Mouse (Mus musculus): ENCODE results near the gene Nt5c. TPM values are rescaled to one million over a fixed set of nuclear protein-coding genes. Genes with fewer than 3 reads are reported as not detected.
"Not testable (repeated sequence)": the region's sequence is repeated elsewhere in the genome, so short reads cannot be mapped to it uniquely, and the experiment has no call there.

The Nt5c gene
- 81.6 and 83.8 TPM in 2 replicates for polyA plus RNA-seq (2016; fragmentation: Nextera tagmentation; extraction: Ambion mirVana)

DNA sequence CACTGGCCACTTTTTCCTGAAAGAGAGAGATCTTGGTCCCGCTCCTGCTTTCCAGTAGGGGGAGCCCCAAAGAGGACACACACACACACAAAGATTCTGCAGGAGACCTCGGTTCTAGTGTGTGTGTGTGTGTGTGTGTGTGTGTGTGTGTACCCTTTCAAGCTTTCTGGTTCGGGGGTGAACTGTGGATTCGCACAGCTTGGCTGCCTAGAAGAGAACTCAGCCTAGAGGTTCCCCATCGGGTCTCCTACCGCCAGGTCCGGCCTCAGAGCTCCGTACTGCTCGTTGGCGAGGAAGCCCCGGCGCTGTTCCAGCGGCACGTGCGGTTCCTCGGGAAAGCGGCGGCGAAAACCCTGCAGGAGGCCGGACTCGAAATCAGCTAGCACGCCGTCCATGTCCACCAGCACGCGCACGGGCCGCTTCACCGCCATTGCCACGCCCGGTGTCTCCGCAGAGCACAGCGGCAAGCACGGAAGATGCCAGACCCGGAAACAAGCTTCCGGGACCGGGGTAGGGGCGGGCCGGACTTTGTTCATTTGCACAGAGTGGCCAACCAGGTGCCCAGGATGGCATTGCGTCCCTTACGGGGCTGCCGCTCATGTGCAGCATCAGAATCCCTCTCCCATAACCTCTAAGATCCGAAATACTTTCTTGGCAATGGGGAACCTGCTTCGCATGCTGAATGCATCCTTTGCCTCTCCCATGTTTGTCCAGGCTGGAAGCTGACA, at the start of gene Nt5c:
Gene Nt5c, minus strand, starts transcription at position 507 of the 728 bp plus-strand sequence.
- Histone ChIP-seq H3K36me3 (0 out of 2 replicates have a peak, but pooled peaks cover 13% of the 10 kb centered on the region), H3K27ac (replicated peaks) (peak within 1 kb of the TSS; percentile 80), H3K27me3 (peaks cover 13% of the 10 kb centered on the region), H3K9me3 (no peaks in the 10 kb centered on the region), H3K4me3 (peak within 1 kb of the TSS; percentile 71), H3K4me1 (peaks cover 21% of the 10 kb centered on the region), H3K9ac (replicated peaks) (peak within 1 kb of the TSS; percentile 70), H3K4me2 (replicated peaks) (peak within 1 kb of the TSS; percentile 78)
- peak; percentile 84 for ATAC-seq (ENCODE audit: low FRiP score, low read depth)
- WGBS, result under 1% methylated on average over 43 of the region's 43 CpGs

DNA sequence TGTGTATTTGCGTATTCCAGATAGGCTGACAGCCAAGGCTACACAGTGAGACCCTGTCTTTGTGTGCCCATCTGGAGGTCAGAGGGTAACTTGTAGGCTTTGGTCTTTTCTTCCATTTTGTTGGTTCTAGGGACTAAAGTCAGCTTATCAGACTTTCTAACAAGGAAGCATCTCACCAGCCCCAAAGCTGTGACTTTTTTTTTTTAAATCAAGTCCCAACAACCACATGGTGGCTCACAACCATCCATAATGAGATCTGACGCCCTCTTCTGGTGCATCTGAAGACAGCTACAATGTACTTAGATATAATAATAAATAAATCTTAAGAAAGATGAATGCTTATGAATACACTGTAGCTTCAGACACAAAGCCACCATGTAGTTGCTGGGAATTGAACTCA, 46.4 kb upstream of the Nt5c start:
- Histone ChIP-seq H3K9ac (replicated peaks) (no peak overlapping the region), H3K27ac (replicated peaks) (no peak overlapping the region), H3K27me3 (peaks cover 6% of the 10 kb centered on the region; the same call in 1 of the 2 replicates), H3K4me3 (no peak overlapping the region), H3K36me3 (peaks cover 6% of the 10 kb centered on the region), H3K4me1 (peaks cover 15% of the 10 kb centered on the region), H3K4me2 (replicated peaks) (no peak overlapping the region), H3K9me3 (no peaks in the 10 kb centered on the region)
- no peak for ATAC-seq (ENCODE audit: low FRiP score, low read depth)
- WGBS, result 44% methylated on average over 2 of the region's 2 CpGs

DNA sequence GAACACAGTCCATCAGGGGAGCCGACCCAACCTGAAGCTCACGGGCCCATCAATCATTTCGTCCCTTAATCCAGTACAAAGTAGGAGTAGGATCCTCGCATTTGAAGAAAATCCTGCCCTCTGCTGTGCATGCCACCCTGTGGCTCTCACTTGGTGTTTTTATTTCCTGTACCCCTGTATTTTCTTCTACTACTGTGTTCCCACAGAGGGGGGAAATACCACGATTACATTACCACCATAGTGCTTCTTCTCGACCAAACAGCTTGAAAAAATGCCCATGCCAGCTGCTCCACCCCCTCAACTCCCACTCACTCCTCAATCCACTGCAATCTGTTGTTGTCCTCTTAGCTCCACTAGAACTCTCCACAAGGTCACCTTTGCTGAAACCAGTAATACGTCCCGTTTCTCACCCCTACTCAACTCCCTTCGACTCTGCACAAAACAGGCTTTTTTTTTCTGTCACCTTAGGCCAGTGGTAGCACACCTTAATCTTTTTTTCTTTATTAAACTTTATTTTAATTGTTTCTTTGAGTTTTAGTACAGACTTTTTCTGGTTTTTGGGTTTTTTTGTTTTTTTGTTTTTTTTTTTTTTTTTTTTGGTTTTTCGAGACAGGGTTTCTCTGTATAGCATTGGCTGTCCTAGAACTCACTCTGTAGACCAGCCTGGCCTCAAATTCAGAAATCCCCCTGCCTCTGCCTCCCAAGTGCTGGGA, 45.4 kb upstream of the Nt5c start:
- H3K4me2 ChIP-seq (replicated peaks), result peak overlapping the region; percentile 69
- ATAC-seq (ENCODE audit: low FRiP score, low read depth), result no peak; the same call in 1 of the 2 replicates
- peaks cover 17% of the 10 kb centered on the region for H3K4me1 ChIP-seq
- H3K27ac ChIP-seq (replicated peaks), result peak overlapping the region; percentile 100
- H3K36me3 ChIP-seq, result peaks cover 16% of the 10 kb centered on the region
- WGBS, result 90% methylated on average over 10 of the region's 10 CpGs
- no peaks in the 10 kb centered on the region for H3K9me3 ChIP-seq
- peak overlapping the region; percentile 77 for H3K4me3 ChIP-seq
- peaks cover 1% of the 10 kb centered on the region; the same call in 1 of the 2 replicates for H3K27me3 ChIP-seq
- H3K9ac ChIP-seq (replicated peaks), result no peak overlapping the region

DNA sequence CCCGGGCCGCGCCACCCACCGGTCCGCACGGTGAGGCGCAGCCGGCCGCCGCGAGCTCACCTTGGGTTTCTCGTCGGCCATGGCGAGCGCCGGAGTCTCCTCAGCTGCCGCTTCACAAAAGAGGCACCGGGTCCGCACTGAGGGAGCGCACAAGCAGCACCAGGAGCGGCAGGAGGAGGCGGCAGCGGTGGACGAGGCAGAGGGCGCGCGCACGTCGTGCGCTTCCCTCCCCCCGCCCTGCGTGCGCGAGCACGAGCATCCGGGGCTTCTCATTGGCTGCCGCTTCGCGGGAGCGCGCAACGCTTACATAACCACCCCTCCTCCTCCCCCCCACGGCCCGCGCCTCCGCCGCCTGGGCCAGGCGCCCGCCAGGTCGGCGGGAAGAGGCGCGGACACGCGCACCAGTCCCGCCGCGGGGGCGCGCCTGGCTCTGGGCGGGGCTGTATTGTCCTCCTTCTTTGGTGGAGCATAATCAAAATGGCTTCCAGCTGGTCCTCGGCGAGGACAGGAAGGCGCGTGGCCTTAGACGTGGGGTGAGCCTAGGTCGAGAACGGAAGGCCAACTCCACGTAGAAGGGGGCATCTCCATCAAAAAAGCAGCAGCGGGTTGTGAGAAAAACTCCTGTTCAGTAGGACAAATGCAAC, 44.5 kb upstream of the Nt5c start, which contains the start of gene Sumo2:
Gene Sumo2, minus strand, starts transcription at position 239 of the 644 bp plus-strand sequence.
- H3K9ac ChIP-seq (replicated peaks), result peak within 1 kb of the TSS; percentile 90
- ATAC-seq (ENCODE audit: low FRiP score, low read depth), result peak; percentile 92
- H3K9me3 ChIP-seq, result no peaks in the 10 kb centered on the region
- H3K4me3 ChIP-seq, result peak within 1 kb of the TSS; percentile 77
- no peaks in the 10 kb centered on the region for H3K27me3 ChIP-seq
- H3K36me3 ChIP-seq, result peaks cover 25% of the 10 kb centered on the region
- 2% methylated on average over 51 of the region's 70 CpGs for WGBS
- H3K4me2 ChIP-seq (replicated peaks), result peak within 1 kb of the TSS; percentile 69
- H3K4me1 ChIP-seq, result peaks cover 17% of the 10 kb centered on the region
- peak within 1 kb of the TSS; percentile 100 for H3K27ac ChIP-seq (replicated peaks)

DNA sequence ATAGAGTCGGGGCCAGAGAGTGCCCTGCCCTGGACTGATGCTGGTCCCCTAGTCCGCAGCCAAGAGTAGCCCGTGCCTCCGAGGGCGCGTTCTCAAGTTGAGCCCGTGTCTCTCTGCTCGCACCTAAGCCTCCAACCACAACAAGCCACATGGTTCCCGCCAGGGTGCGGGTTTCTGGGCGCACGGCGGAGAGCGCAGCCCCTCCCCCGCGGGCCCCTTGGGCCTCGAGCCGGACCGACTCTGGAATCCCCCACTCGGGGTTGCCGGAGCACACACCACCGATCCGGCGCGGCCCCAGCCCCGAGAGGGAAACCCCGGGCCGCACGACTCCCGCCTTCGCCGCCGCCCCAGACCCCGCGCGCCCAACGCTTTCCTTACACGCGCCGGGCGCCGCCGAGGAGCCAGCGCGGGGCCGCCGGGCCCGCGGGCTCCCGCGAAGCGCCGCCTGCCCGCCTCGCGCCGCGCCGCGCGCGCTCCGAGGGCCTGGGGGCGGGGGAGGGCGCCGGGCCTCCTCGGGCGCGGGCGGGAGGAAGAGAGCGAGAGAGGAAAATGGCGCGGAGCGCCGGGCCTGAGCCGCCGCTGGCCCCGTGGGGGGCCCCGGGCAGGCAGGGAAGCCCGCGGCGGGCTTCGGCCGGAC, 43.9 kb upstream of the Nt5c start:
- peak overlapping the region; percentile 77 for H3K4me3 ChIP-seq
- peak; percentile 71 for ATAC-seq (ENCODE audit: low FRiP score, low read depth)
- peak overlapping the region; percentile 100 for H3K27ac ChIP-seq (replicated peaks)
- WGBS, result under 1% methylated on average over 53 of the region's 84 CpGs
- H3K4me1 ChIP-seq, result peaks cover 17% of the 10 kb centered on the region
- H3K27me3 ChIP-seq, result no peaks in the 10 kb centered on the region
- no peaks in the 10 kb centered on the region for H3K9me3 ChIP-seq
- H3K9ac ChIP-seq (replicated peaks), result peak overlapping the region; percentile 90
- peaks cover 28% of the 10 kb centered on the region for H3K36me3 ChIP-seq
- peak overlapping the region; percentile 69 for H3K4me2 ChIP-seq (replicated peaks)

DNA sequence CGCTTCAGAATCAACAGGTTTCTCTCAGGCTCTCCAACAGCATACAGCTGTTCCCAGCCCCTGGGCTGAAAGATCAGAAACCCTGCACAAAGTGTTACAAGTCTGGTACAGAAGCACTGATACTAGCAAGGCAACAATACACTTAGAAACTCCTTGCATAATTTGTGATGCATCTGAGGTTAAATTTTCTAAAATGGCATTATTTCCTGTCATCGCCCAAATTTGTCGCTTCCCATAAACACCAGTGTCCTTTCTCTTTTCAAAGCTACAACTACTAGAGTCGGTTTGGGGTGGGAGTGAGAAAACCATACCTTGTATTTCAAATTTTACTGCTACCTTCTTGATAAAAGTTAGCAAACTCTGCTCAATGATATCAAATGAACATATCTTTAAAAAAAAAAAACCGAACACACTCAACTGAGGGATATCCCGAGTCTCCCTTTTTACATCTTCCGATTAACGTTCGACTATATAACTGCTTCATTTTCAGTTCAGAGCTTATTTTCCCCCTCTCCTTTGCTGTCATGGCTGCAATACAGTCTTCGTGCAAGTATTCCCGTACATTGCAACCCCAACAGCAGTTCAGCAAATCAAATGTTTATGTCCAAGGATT, 43.2 kb upstream of the Nt5c start:
- H3K9me3 ChIP-seq, result no peaks in the 10 kb centered on the region
- WGBS, result 6% methylated on average over 11 of the region's 11 CpGs
- peaks cover 34% of the 10 kb centered on the region for H3K36me3 ChIP-seq

DNA sequence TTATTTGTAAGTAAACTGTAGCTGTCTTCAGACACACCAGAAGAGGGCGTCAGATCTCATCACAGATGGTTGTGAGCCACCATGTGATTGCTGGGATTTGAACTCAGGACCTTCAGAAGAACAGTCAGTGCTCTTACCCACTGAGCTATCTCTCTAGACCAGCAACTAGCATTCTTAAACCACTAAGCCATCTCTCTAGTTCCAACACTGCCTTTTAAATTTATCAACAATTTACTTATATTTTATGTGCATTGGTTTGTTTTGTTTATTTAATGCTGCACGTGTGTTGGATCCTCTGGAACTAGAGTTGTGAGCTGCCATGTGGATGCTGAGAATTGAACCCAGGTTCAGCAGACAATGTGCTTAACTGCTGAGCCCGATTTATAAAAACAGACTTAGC, 34.8 kb upstream of the Nt5c start:
- H3K4me3 ChIP-seq; H3K4me1 ChIP-seq; ATAC-seq (ENCODE audit: low FRiP score, low read depth); H3K4me2 ChIP-seq (replicated peaks); H3K9ac ChIP-seq (replicated peaks); H3K9me3 ChIP-seq; H3K27ac ChIP-seq (replicated peaks); H3K27me3 ChIP-seq: not testable (repeated sequence)
- WGBS, result 89% methylated on average over 3 of the region's 3 CpGs
- H3K36me3 ChIP-seq, result peaks cover 79% of the 10 kb centered on the region

More for the DNA sequence above, 43.2 kb upstream of the Nt5c start:
- H3K4me2 ChIP-seq (replicated peaks), result peak overlapping the region; percentile 69
- H3K27ac ChIP-seq (replicated peaks), result peak overlapping the region; percentile 100
- peak overlapping the region; percentile 77 for H3K4me3 ChIP-seq
- no peak for ATAC-seq (ENCODE audit: low FRiP score, low read depth)
- no peaks in the 10 kb centered on the region for H3K27me3 ChIP-seq
- H3K9ac ChIP-seq (replicated peaks), result peak overlapping the region; percentile 90
- H3K4me1 ChIP-seq, result peaks cover 17% of the 10 kb centered on the region

DNA sequence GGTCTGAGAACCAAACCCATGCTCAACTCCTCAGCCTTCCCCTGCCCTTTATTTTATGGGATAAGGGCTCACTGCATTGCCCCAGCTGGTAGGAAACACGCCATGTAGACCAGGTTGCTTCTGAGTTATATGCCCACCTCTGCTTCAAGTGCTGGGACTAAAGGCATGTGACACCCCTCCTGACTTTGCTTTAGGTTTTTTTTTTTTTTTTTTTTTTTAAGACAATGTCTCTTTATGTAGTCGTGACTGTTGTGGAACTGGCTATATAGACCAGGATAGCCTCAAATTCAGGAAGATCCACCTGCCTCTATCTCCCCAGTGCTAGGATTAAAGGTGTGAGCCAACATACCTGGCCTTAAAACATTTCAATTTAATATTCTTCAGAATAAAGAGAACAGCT, 31.0 kb upstream of the Nt5c start:
- 89% methylated on average over 2 of the region's 2 CpGs for WGBS
- no peak overlapping the region for H3K9ac ChIP-seq (replicated peaks)
- no peak for ATAC-seq (ENCODE audit: low FRiP score, low read depth)

DNA sequence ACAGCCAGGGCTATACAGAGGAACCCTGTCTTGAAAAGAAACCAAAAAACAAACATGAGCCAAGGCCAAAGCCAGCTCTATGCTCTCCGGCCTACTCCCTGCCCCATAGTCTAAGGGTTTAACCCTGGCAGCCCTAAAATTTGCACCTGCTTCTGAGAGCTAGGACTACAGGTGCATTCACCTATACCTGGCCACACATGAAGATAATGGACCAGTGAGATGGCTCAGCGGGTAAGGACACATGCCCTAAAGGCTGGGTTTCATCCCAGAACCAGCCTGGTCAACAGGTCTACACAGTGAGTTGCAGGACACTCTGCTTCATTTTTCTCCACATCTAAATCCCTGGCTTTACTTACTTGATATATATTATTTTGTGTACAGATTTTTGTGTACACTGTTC, 30.6 kb upstream of the Nt5c start:
- H3K4me2 ChIP-seq (replicated peaks), result no peak overlapping the region
- no peaks in the 10 kb centered on the region for H3K9me3 ChIP-seq
- H3K36me3 ChIP-seq, result peaks cover 51% of the 10 kb centered on the region
- 93% methylated on average over 2 of the region's 2 CpGs for WGBS
- no peak for ATAC-seq (ENCODE audit: low FRiP score, low read depth)
- H3K27ac ChIP-seq (replicated peaks), result no peak overlapping the region
- H3K4me3 ChIP-seq, result no peak overlapping the region
- H3K27me3 ChIP-seq, result no peaks in the 10 kb centered on the region
- no peaks in the 10 kb centered on the region for H3K4me1 ChIP-seq
- H3K9ac ChIP-seq (replicated peaks), result no peak overlapping the region

More for the DNA sequence above, 31.0 kb upstream of the Nt5c start:
- Histone ChIP-seq H3K9me3 (no peaks in the 10 kb centered on the region), H3K27ac (replicated peaks) (no peak overlapping the region), H3K27me3 (no peaks in the 10 kb centered on the region), H3K36me3 (peaks cover 55% of the 10 kb centered on the region), H3K4me3 (no peak overlapping the region), H3K4me1 (no peaks in the 10 kb centered on the region), H3K4me2 (replicated peaks) (no peak overlapping the region)

DNA sequence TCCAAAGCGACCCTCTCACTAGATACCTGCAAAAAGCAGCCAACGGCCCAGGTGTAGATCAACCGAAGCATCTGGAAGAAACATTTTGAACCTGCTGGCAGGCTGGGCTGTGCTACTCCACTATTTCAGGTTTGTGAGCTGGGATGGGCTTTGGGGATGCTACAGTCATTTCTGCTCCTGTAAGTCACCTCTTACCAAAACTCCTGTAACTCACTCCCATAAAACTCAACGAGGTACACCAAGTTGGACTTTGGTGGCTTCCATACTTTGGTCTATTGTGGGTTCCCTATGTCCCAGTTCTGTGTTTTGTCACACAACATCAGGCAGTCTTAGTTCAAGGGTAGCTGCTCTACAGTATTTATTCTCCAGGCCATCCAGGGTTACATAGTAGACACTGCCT, 29.4 kb upstream of the Nt5c start:
- no peaks in the 10 kb centered on the region for H3K4me1 ChIP-seq
- WGBS, result 87% methylated on average over 4 of the region's 4 CpGs
- no peak for ATAC-seq (ENCODE audit: low FRiP score, low read depth)
- no peaks in the 10 kb centered on the region for H3K27me3 ChIP-seq
- H3K4me2 ChIP-seq (replicated peaks), result no peak overlapping the region
- no peak overlapping the region for H3K27ac ChIP-seq (replicated peaks)
- peaks cover 39% of the 10 kb centered on the region for H3K36me3 ChIP-seq
- H3K4me3 ChIP-seq, result no peak overlapping the region
- H3K9ac ChIP-seq (replicated peaks), result no peak overlapping the region
- H3K9me3 ChIP-seq, result no peaks in the 10 kb centered on the region

DNA sequence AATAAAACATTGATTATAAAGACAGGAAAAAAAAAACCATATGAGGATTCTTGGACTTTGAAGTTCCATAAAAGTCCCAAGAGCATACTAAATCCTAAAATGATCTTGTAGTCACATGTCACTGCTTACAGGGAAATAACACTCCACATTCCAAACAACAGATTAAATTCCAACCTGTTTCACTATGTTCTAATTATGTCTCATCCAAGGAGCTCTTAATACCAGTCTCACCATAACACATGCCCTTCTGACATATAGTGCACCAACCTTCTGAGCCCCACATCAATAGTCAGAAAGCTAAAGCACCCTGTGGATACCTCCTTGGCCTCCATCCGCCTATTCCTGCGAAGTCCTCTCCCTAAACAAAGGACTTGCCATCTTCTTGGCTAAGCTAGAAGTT, 28.6 kb upstream of the Nt5c start:
- Histone ChIP-seq H3K4me2 (replicated peaks) (no peak overlapping the region), H3K36me3 (peaks cover 31% of the 10 kb centered on the region), H3K9me3 (no peaks in the 10 kb centered on the region), H3K9ac (replicated peaks) (no peak overlapping the region), H3K4me3 (no peak overlapping the region), H3K27me3 (no peaks in the 10 kb centered on the region), H3K4me1 (0 out of 2 replicates have a peak, but pooled peaks cover under 1% of the 10 kb centered on the region), H3K27ac (replicated peaks) (no peak overlapping the region)
- no peak for ATAC-seq (ENCODE audit: low FRiP score, low read depth)
- 66% methylated on average over 2 of the region's 2 CpGs for WGBS
